Mouse (Mus musculus): ENCODE results near the gene Sap18b.

The Sap18b gene

GRCm38 (mm10) chr8:95825162-95825561 is at the start of gene Sap18b:
Sap18b (plus strand) TSS chr8:95825346.
- WGBS: 67% methylated on average over 25 of the region's 25 CpGs

DNA sequence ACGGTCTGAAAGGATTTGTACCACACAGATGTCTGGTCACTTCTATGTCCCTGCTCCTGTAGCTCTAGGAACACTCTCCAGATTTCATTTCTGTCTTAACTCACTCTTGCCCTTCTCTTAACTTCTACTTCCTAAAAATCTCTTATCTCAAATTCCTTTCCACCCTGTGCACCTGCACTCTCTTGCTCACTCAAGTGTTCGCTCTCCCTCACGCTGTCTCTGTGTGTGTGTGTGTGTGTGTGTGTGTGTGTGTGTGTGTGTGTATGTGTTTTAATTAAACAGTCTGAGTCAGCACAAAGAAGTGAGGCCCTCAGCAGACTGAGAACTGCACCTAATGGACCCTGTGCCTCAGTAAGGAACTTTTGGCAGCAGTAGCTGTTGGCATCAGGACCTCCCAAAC is 44.1 kb upstream of the Sap18b start:
- WGBS: 87% methylated on average over 3 of the region's 3 CpGs

DNA sequence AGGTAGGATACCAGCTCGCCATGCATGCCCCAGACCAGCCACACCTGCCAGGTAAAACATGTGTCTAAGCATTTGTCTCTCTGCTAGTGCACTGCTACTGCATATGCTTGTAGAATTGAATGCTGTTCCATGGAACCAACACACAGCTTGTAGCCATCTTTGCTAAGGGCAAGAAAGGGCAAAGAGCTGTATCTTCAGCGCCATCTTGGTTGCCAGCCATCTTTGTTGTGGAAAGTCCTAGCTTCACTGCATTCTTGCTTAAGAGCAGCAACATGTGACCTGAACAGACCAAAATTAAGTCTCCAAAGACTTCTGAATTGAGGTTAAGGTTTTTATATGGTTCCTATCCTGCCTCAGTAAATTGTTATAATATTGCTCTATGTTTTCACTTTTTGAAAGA is 43.4 kb upstream of the Sap18b start:
- WGBS: over 99% methylated on average over 2 of the region's 2 CpGs

- 94% methylated on average over 3 of the region's 4 CpGs for WGBS
Measured at GRCm38 (mm10) chr8:95785591-95785990, 39.6 kb upstream of the Sap18b start.

- WGBS: 96% methylated on average over 5 of the region's 5 CpGs
Measured at GRCm38 (mm10) chr8:95795333-95796061, 29.6 kb upstream of the Sap18b start.

- 89% methylated on average over 6 of the region's 6 CpGs for WGBS
Measured at GRCm38 (mm10) chr8:95799117-95799516, 26.0 kb upstream of the Sap18b start.

- 81% methylated on average over 1 of the region's 1 CpGs for WGBS
Measured at GRCm38 (mm10) chr8:95799891-95800290, 25.3 kb upstream of the Sap18b start.

- 87% methylated on average over 3 of the region's 3 CpGs for WGBS
Measured at GRCm38 (mm10) chr8:95800353-95800752, 24.8 kb upstream of the Sap18b start.

- WGBS: 81% methylated on average over 1 of the region's 1 CpGs
Measured at GRCm38 (mm10) chr8:95801476-95802064, 23.6 kb upstream of the Sap18b start.

DNA sequence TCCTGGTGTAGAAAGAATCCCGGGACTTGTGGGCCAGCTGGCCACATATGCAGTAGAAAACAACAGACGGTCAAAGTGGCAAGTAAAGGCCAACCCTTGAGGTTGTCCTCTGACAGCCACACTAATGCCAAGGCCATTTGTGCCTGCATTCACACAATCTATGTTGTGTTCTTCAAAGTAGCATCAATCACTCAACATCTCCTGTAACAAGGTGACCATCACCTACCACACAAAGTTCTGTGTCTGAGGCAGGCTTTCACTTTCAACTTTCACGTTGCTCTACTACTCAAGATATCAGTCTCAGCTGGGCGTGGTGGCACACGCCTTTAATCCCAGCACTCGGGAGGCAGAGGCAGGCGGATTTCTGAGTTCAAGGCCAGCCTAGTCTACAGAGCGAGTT is 22.9 kb upstream of the Sap18b start:
- WGBS: 81% methylated on average over 8 of the region's 8 CpGs

DNA sequence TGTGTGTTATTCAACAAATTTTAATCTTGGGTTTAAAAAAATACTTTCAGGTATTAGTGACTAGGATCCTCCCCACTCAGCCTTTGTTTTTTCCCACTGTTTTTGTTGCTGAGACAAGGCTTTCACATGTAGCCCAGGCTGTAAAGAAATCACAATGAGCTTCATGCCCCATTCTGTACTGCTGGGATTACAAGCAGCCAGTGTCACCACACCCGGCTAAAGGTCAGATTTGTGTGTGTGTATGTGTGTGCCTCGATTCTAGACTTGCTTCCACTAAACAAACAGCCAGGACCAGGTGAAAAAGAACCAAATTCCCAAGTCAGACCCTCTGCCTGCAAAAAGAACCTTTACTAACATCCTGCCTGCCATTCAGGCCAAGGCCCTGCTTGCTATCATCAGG is 19.7 kb upstream of the Sap18b start:
- WGBS: 59% methylated on average over 2 of the region's 2 CpGs

DNA sequence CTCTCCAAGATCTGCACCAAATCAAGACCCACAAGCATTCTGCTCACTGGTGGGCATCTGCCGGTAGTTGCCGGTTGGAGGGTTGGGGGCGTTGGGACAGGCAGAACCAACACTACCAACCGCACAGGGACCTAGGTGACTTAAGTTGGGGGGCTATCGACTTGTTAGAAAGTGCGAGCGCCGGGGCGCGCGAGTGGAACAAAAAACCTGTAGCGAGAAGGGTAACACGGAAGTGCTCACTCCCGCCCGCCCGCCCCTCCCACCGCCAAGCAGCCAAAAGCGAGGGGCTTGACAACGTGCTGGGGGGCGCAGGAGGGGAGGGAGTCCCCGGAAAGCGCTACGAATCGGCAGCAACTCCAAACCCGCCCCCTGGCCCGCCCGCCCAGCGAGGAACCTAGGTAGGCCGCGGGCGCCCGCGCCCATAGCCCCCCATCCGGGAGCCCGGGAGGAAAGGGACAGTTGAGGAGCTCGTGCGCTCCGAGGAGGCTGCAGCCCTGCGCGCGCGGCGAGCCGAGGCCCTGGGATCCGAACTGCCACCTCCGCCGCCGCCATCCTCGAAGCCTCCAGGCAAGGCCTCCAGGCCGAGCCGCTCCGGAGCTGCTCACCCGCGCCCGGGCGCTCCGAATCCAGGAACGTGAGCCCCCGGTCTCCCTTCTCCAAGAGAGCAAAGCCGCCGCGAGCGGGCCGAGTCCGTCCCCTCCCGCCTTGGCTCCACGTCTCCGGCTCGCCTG is 18.5 kb upstream of the Sap18b start:
- under 1% methylated on average over 58 of the region's 69 CpGs for WGBS

- under 1% methylated on average over 44 of the region's 44 CpGs for WGBS
Measured at GRCm38 (mm10) chr8:95807331-95807843, 17.8 kb upstream of the Sap18b start, which contains the start of gene Cnot1. Cnot1 (minus strand) TSS chr8:95807464.

DNA sequence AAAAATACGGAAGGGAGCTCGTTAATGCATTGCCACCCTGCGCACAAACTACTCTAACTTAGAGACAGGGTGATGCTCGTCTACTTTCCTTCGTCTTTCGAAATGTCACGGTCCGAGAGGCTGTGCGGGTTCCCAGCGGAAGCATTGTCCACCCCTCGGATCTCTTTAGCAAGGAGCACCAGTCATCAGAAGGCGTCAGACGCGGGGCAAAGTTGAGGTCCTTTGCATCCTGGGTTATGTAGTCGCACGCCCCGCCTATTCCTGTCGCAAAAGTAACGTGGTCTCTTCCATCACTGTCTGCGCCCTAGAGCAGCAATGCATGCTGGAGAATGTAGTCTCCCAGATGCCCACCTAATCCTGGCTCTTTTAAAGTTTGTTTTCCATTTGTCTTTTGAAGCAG is 17.3 kb upstream of the Sap18b start:
- WGBS: under 1% methylated on average over 20 of the region's 20 CpGs

DNA sequence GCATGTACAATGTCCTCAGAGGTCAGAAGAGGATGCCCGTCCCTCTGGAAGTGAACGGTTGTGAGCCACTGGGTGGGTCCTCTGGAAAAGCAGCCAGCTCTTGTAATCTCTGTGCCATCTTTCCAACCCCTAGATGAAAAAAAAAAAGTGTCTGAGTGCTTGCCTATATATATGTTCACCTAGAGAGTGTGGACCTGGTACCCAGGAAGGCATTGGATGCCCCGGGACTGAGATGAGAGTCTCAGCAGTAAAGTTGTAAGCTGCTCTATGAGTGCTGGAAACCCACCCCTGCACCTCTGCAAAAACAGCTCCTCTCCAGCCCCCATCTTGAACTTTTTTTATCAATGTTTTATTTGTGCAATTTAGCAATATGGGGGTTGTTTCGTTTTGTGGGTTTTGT is 16.5 kb upstream of the Sap18b start:
- WGBS: 85% methylated on average over 4 of the region's 4 CpGs

DNA sequence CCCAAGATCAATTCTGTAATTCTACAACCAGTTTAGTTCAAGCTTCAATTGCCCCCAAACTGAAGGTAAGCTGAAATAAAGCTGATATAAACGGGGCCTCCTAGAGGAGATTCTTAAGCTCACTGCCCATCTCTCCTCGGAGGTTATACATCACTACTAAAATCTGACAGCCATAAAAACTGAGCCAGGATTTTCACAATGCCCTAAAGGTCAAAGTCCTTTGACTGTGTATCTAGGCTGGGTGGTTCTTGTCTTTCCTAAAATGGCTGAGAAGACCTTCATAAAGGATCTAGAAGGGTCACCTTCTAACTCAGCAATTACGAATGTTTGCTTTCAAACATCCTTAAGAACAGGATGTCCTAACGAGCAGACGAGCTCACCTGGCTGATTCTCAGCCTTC is 16.0 kb upstream of the Sap18b start:
- WGBS: 79% methylated on average over 5 of the region's 5 CpGs

- WGBS: 56% methylated on average over 3 of the region's 3 CpGs
Measured at GRCm38 (mm10) chr8:95810184-95810591, 15.0 kb upstream of the Sap18b start.

DNA sequence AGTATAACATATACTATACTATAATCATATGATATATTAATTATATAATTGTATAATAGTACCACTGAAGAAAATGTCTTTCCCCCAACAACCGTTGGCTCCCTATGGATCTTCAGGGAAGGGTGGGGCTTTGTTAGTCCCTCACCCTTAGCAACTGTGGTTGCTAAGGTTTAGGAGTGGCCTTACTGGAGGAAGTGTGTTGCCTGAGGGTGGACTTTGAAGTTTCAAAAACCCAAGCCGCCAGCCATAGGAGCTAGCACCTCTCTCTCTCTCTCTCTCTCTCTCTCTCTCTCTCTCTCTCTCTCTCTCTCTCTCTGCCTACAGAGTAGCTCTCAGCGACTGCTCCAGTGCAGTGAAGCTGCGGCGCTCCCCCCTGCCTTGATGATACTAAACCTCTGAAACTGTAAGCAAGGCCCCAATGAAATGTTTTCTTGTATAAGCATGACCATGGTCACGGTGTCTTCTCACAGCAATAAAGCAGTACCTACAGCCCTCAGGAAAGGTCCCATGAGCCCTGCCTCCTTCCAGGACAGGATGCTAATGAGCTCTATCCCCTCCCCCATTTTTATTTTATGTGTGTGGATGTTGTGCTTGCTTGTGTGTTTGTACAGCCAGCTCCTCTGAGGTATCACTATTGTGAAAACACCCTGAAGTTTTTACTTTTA is 9.0 kb upstream of the Sap18b start:
- 63% methylated on average over 6 of the region's 6 CpGs for WGBS

GRCm38 (mm10) chr8:95817597-95817996 is 7.5 kb upstream of the Sap18b start:
- 68% methylated on average over 3 of the region's 3 CpGs for WGBS

GRCm38 (mm10) chr8:95818211-95818610 is 6.9 kb upstream of the Sap18b start:
- WGBS: 41% methylated on average over 1 of the region's 1 CpGs

- 88% methylated on average over 6 of the region's 6 CpGs for WGBS
Measured at GRCm38 (mm10) chr8:95821266-95821665, 3.9 kb upstream of the Sap18b start.

GRCm38 (mm10) chr8:95822096-95822495 is 3.0 kb upstream of the Sap18b start:
- 88% methylated on average over 5 of the region's 5 CpGs for WGBS

Measured in cerebral cortex, adult 2 months (tissue).